Mouse (Mus musculus): ENCODE measurements around the gene Selenbp2. TPM values are rescaled to one million over a fixed set of nuclear protein-coding genes. Genes with fewer than 3 reads are reported as not detected.
"Not testable (repeated sequence)": the region's sequence is repeated elsewhere in the genome, so short reads cannot be mapped to it uniquely, and the experiment has no call there.

Gene Selenbp2
- not detected for total RNA-seq (2021)
- long read RNA-seq = 0 reads

- no peak for DNase-seq (ENCODE audit: low spot score in 2 of 2)
Measured at GRCm38 (mm10) chr3:94693329-94693825, at the start of gene Selenbp2. TSS of gene Selenbp2 (plus strand) at chr3:94693556.

GRCm38 (mm10) chr3:94648755-94649590 is 44.4 kb upstream of the Selenbp2 start:
- no peak for DNase-seq (ENCODE audit: low spot score in 2 of 2)

- DNase-seq (ENCODE audit: low spot score in 2 of 2) = no peak
Measured at GRCm38 (mm10) chr3:94650409-94650808, 42.9 kb upstream of the Selenbp2 start.

GRCm38 (mm10) chr3:94653967-94654366 is 39.4 kb upstream of the Selenbp2 start:
- not testable (repeated sequence) for DNase-seq (ENCODE audit: low spot score in 2 of 2)

GRCm38 (mm10) chr3:94657852-94658739 is 35.3 kb upstream of the Selenbp2 start:
- not testable (repeated sequence) for DNase-seq (ENCODE audit: low spot score in 2 of 2)

GRCm38 (mm10) chr3:94658740-94659095 is 34.6 kb upstream of the Selenbp2 start, which contains the start of gene Tuft1:
TSS of gene Tuft1 (minus strand) at chr3:94658872.
- peak; percentile 36 to 56 for DNase-seq (ENCODE audit: low spot score in 2 of 2)

GRCm38 (mm10) chr3:94659142-94659748 is 34.1 kb upstream of the Selenbp2 start:
- DNase-seq (ENCODE audit: low spot score in 2 of 2) = not testable (repeated sequence)

GRCm38 (mm10) chr3:94660841-94661240 is 32.5 kb upstream of the Selenbp2 start:
- DNase-seq (ENCODE audit: low spot score in 2 of 2) = not testable (repeated sequence)

GRCm38 (mm10) chr3:94665060-94665802 is 28.1 kb upstream of the Selenbp2 start:
- not testable (repeated sequence) for DNase-seq (ENCODE audit: low spot score in 2 of 2)

GRCm38 (mm10) chr3:94665896-94666295 is 27.5 kb upstream of the Selenbp2 start:
- DNase-seq (ENCODE audit: low spot score in 2 of 2) = not testable (repeated sequence)

- DNase-seq (ENCODE audit: low spot score in 2 of 2) = not testable (repeated sequence)
Measured at GRCm38 (mm10) chr3:94675101-94675500, 18.3 kb upstream of the Selenbp2 start.

GRCm38 (mm10) chr3:94679351-94679841 is 14.0 kb upstream of the Selenbp2 start:
- no peak for DNase-seq (ENCODE audit: low spot score in 2 of 2)

- not testable (repeated sequence) for DNase-seq (ENCODE audit: low spot score in 2 of 2)
Measured at GRCm38 (mm10) chr3:94680032-94680431, 13.3 kb upstream of the Selenbp2 start.

- DNase-seq (ENCODE audit: low spot score in 2 of 2) = no peak
Measured at GRCm38 (mm10) chr3:94680783-94681182, 12.6 kb upstream of the Selenbp2 start.

- no peak for DNase-seq (ENCODE audit: low spot score in 2 of 2)
Measured at GRCm38 (mm10) chr3:94683646-94684045, 9.7 kb upstream of the Selenbp2 start.

- not testable (repeated sequence) for DNase-seq (ENCODE audit: low spot score in 2 of 2)
Measured at GRCm38 (mm10) chr3:94685989-94686772, 7.2 kb upstream of the Selenbp2 start.

GRCm38 (mm10) chr3:94688698-94689097 is 4.7 kb upstream of the Selenbp2 start:
- not testable (repeated sequence) for DNase-seq (ENCODE audit: low spot score in 2 of 2)

GRCm38 (mm10) chr3:94689195-94689594 is 4.2 kb upstream of the Selenbp2 start:
- DNase-seq (ENCODE audit: low spot score in 2 of 2) = not testable (repeated sequence)

GRCm38 (mm10) chr3:94690162-94690561 is 3.2 kb upstream of the Selenbp2 start:
- DNase-seq (ENCODE audit: low spot score in 2 of 2) = not testable (repeated sequence)
